In the genomic region with DNA sequence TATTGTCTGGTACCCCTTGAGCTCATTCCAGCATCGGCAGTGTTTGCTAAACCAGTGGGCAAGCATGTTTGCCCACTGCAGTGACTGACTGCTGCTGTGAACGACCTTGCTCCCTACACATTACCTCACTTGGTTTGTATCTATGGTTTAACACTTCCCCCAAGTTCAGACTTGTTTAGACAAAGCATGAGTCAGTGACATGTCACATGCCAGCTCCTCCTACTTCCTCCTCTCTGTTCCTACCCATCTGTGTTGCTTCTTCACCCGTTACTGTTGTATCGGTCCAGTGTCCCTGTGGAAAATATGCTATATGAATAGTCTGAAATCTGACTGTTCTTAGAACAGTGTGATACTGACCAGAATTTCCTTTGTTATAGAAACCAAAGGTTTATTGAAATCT, we compare ENCODE assay signal across 10 mouse cellular contexts. TPM values are rescaled to one million over a fixed set of nuclear protein-coding genes. Genes with fewer than 3 reads are reported as not detected.
DNase-seq lines count a peak whose midpoint lies in the region.
"Had no signal": no experiment of that assay in that cellular context is flagged by ENCODE, and none has a peak within 500 bp of the region (broad histone marks: within the 10 kb centered on the region; RNA-seq: fewer than 3 reads in every experiment).

No protein-coding gene starts in this region.

- peaks cover 51% of the 10 kb centered on the region for H3K4me1 ChIP-seq in megakaryocyte, embryonic 14.5 days
- H3K4me1 ChIP-seq: hindbrain, embryonic 13.5 days had no signal

- intact Hi-C loops in left cerebral cortex, postnatal 36 days (cut with DNase I) = no loop called here

- peak overlapping the region; percentile 83 for H3K4me3 ChIP-seq in megakaryocyte, embryonic 14.5 days (replicated peaks)
- H3K4me3 ChIP-seq: hindbrain, embryonic 13.5 days had no signal

- no peaks in the 10 kb centered on the region for H3K9me3 ChIP-seq in megakaryocyte, embryonic 14.5 days
- H3K9me3 ChIP-seq: hindbrain, embryonic 13.5 days had no signal

- H3K36me3 ChIP-seq in megakaryocyte, embryonic 14.5 days (replicated peaks; ENCODE audit: low read length) = peaks cover 91% of the 10 kb centered on the region

- H3K27me3 ChIP-seq in megakaryocyte, embryonic 14.5 days (replicated peaks) = no peaks in the 10 kb centered on the region
- H3K27me3 ChIP-seq: hindbrain, embryonic 13.5 days had no signal

- peak; percentile 24 for DNase-seq in heart, adult 8-10 months (ENCODE audit: low spot score)
- no peak for DNase-seq in heart, postnatal 4 days
- peak; percentile 72 for DNase-seq in CD4-positive helper T cell, adult 2 months (ENCODE audit: low read depth, low spot score)
- DNase-seq in induced T-regulatory cell, adult 2 months (ENCODE audit: low read depth) = peak; percentile 76
- no peak for DNase-seq in left cerebral cortex, postnatal 36 days (ENCODE audit: low spot score in 2 of 2)
- no peak for DNase-seq in yolk sac, embryonic 10.5 days (ENCODE audit: low spot score)
- DNase-seq in frontal cortex, postnatal 25 days (ENCODE audit: low spot score in 2 of 2) = no peak
- DNase-seq: cerebellum, postnatal 14 days had no signal

RNA-seq across cellular contexts. Expression of gene Cab39, which starts 44.8 kb away (rescaled TPM):
- total RNA-seq in heart, adult 8-10 months (2022) = 100 to 1,000 TPM; 109 to 121 (median 111) TPM
- 100 to 1,000 TPM in 1 of 2 experiments, 10 to 100 TPM in 1; 90.7 to 102 TPM for total RNA-seq in heart, postnatal 4 days (2021)
- 9.3 and 12.9 TPM in 2 replicates for polyA plus RNA-seq in megakaryocyte, embryonic 14.5 days (2012; ENCODE audit: insufficient read depth, low replicate concordance)
- total RNA-seq in left cerebral cortex, postnatal 36 days (2021) = 100 to 1,000 TPM; 150 to 163 TPM

RNA-seq across cellular contexts. Expression of gene Itm2c, which starts 56.0 kb away (rescaled TPM):
- 10 to 100 TPM; 56.7 to 61.6 (median 58.2) TPM for total RNA-seq in heart, adult 8-10 months (2022)
- total RNA-seq in heart, postnatal 4 days (2021) = 10 to 100 TPM; 91.3 to 91.5 TPM
- 10.0 and 50.2 TPM in 2 replicates for polyA plus RNA-seq in megakaryocyte, embryonic 14.5 days (2012; ENCODE audit: insufficient read depth, low replicate concordance)
- 100 to 1,000 TPM; 719 to 821 TPM for total RNA-seq in left cerebral cortex, postnatal 36 days (2021)

RNA-seq across cellular contexts. Expression of gene A630001G21Rik, which starts 59.6 kb away (rescaled TPM):
- total RNA-seq in heart, adult 8-10 months (2022) = 1 to 10 TPM in 1 of 4 experiments, under 1 TPM in 3; 0.22 to 1.3 (median 0.34) TPM
- total RNA-seq in heart, postnatal 4 days (2021) = under 1 TPM; 0.54 to 0.88 TPM
- 5.2 TPM in 1 of 2 replicates, not detected in the other for polyA plus RNA-seq in megakaryocyte, embryonic 14.5 days (2012; ENCODE audit: insufficient read depth, low replicate concordance)
- 1 to 10 TPM in 1 of 2 experiments, under 1 TPM in 1; 0.17 to 1.2 TPM for total RNA-seq in left cerebral cortex, postnatal 36 days (2021)

Comparison
In these comparisons a context has a peak if more than half of its experiments do, and no peak if none do; other contexts are left out.
1. DNase-seq: peak in heart, adult 8-10 months (single experiment), CD4-positive helper T cell, adult 2 months (single experiment) and induced T-regulatory cell, adult 2 months (single experiment); none in heart, postnatal 4 days (single experiment), left cerebral cortex, postnatal 36 days (0 of 2), yolk sac, embryonic 10.5 days (single experiment) and frontal cortex, postnatal 25 days (0 of 2).
2. RNA of gene Itm2c, which starts 56.0 kb away (total RNA-seq): 719 to 821 TPM in left cerebral cortex, postnatal 36 days; 91.3 to 91.5 TPM in heart, postnatal 4 days and 56.7 to 61.6 TPM in heart, adult 8-10 months; every median in the first group is over 4 times any median in the second.